Mouse (Mus musculus) MEL (cell line): ENCODE results near the gene Ehbp1l1.

Experiments used
- CHD2 ChIP-seq: IDR thresholded peaks from 2 replicates; pipeline ENCODE4 v1.6.1; 2011; ENCODE audit warnings: low read length, improper control_type of control experiment
- CTCF ChIP-seq, 3 experiments: IDR thresholded peaks in 2 of 3; conservative IDR thresholded peaks in 1 of 3; 2 replicates each; pipeline ENCODE4 v1.5.1; 2011 to 2012; ENCODE audit warnings: low read length in 3 of 3, low read depth in 2 of 3, mild to moderate bottlenecking in 2 of 3, improper control_type of control experiment in 1 of 3, inconsistent platforms in 1 of 3, mixed read lengths in 1 of 3, moderate library complexity in 1 of 3; ENCODE audit not compliant: control insufficient read depth in 1 of 3, insufficient read depth in 1 of 3, poor library complexity in 1 of 3, severe bottlenecking in 1 of 3
- ELF1 ChIP-seq: IDR thresholded peaks from 2 replicates; pipeline ENCODE4 v1.6.1; 2014; ENCODE audit warnings: low read depth, mild to moderate bottlenecking, inconsistent platforms, low read length, improper control_type of control experiment, moderate library complexity
- EP300 ChIP-seq, 2 experiments: IDR thresholded peaks; 2 replicates each; pipeline ENCODE4 v1.6.1; 2011; ENCODE audit warnings: improper control_type of control experiment in 2 of 2, low read length in 2 of 2, low read depth in 1 of 2, mild to moderate bottlenecking in 1 of 2
- MYC ChIP-seq: IDR thresholded peaks from 2 replicates; pipeline ENCODE4 v1.6.1; 2011; ENCODE audit warnings: low read depth, mild to moderate bottlenecking, low read length, improper control_type of control experiment, moderate library complexity
- NELFE ChIP-seq: IDR thresholded peaks from 2 replicates; pipeline ENCODE4 v1.6.1; 2011; ENCODE audit warnings: low read depth, low read length, improper control_type of control experiment
- NRF1 ChIP-seq: IDR thresholded peaks from 2 replicates; pipeline ENCODE4 v1.6.1; 2014; ENCODE audit warnings: low read depth, mild to moderate bottlenecking, inconsistent platforms, low read length, improper control_type of control experiment, moderate library complexity; ENCODE audit not compliant: poor library complexity, insufficient read depth, severe bottlenecking
- POLR2A ChIP-seq, 2 experiments: IDR thresholded peaks; 2 replicates each; pipeline ENCODE4 v1.6.1; 2011 to 2012; ENCODE audit warnings: low read length in 2 of 2, mild to moderate bottlenecking in 2 of 2, control low read depth in 1 of 2, improper control_type of control experiment in 1 of 2, low read depth in 1 of 2, moderate library complexity in 1 of 2; ENCODE audit not compliant: control insufficient read depth in 1 of 2, insufficient read depth in 1 of 2, poor library complexity in 1 of 2
- POLR2AphosphoS2 ChIP-seq: IDR thresholded peaks from 2 replicates; pipeline ENCODE4 v1.6.1; 2011; ENCODE audit warnings: low read length, improper control_type of control experiment
- SMC3 ChIP-seq: IDR thresholded peaks from 2 replicates; pipeline ENCODE4 v1.6.1; 2011; ENCODE audit warnings: low read depth, low read length, improper control_type of control experiment
- TCF12 ChIP-seq: IDR thresholded peaks from 2 replicates; pipeline ENCODE4 v1.6.1; 2014; ENCODE audit warnings: low read depth, mild to moderate bottlenecking, inconsistent platforms, low read length, improper control_type of control experiment, moderate library complexity
- UBTF ChIP-seq: IDR thresholded peaks from 2 replicates; pipeline ENCODE4 v1.6.1; 2012; ENCODE audit warnings: low read depth, mild to moderate bottlenecking, inconsistent platforms, low read length, improper control_type of control experiment, moderate library complexity, borderline replicate concordance; ENCODE audit not compliant: insufficient read depth
- USF1 ChIP-seq: IDR thresholded peaks from 2 replicates; pipeline ENCODE4 v1.6.1; 2014; ENCODE audit warnings: low read depth, mild to moderate bottlenecking, inconsistent platforms, low read length, improper control_type of control experiment, moderate library complexity

DNA sequence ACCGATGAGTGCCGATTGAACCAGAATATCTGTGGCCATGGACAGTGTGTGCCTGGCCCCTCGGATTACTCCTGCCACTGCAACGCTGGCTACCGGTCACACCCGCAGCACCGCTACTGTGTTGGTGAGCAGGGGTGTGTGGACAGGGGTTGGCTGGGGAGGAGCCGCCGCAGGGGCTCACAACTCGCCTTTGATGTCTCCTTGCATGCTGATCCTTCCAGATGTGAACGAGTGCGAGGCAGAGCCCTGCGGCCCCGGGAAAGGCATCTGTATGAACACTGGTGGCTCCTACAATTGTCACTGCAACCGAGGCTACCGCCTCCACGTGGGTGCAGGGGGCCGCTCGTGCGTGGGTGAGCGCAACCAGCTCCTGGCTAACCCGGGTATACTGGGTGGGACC lies 24.8 kb upstream of the Ehbp1l1 start:
- TF ChIP-seq USF1 (no peak), SMC3 (no peak), UBTF (no peak), NELFE (no peak), POLR2A (IDR thresholded peaks at IDR 0.05; ENCODE audit: control insufficient read depth in 1 of 2, insufficient read depth in 1 of 2, low read depth in 1 of 2, low read length in 2 of 2, poor library complexity in 1 of 2) (no peak), CTCF (IDR thresholded peaks at IDR 0.05 in 2 of 3, conservative IDR thresholded peaks at IDR 0.05 in 1 of 3; ENCODE audit: control insufficient read depth in 1 of 3, insufficient read depth in 1 of 3, low read depth in 2 of 3, low read length in 3 of 3, poor library complexity in 1 of 3, severe bottlenecking in 1 of 3) (no peak), TCF12 (no peak), ELF1 (no peak), POLR2AphosphoS2 (no peak), EP300 (IDR thresholded peaks at IDR 0.05; ENCODE audit: low read depth in 1 of 2, low read length in 2 of 2) (no peak), MYC (no peak), CHD2 (no peak), NRF1 (no peak)
